Mouse (Mus musculus) large intestine, adult 2 months (tissue): ENCODE measurements around the gene Derl3. TPM values are rescaled to one million over a fixed set of nuclear protein-coding genes. Genes with fewer than 3 reads are reported as not detected.
"Not testable (repeated sequence)": the region's sequence is repeated elsewhere in the genome, so short reads cannot be mapped to it uniquely, and the experiment has no call there.

ENCODE experiments used
- DNase-seq: peaks from one replicate; pipeline ENCODE4 v3.0.0-alpha.2; 2012; ENCODE audit warnings: low read depth, low spot score
- WGBS: fragments of 180-500 bp; shearing (Covaris S2); methylation state at CpG from one replicate; pipeline ENCODE4 v1.1.7; 2018; 5-methylcytosine and 5-hydroxymethylcytosine counted together
- polyA plus RNA-seq: library from polyadenylated mRNA; depleted of rRNA; stranded (reverse); fragments of >200 nt; gene quantifications from 2 replicates; pipeline ENCODE4 v1.2.3, GENCODE M21; 2012

Gene Derl3
- polyA plus RNA-seq, 1 experiment = 39.2 TPM

GRCm38 (mm10) chr10:75872025-75872914 is 20.9 kb upstream of the Derl3 start:
- no peak for DNase-seq
- 55% methylated on average over 10 of the region's 10 CpGs for WGBS

- DNase-seq = no peak
These were observed 20.2 kb upstream of the Derl3 start for GRCm38 (mm10) chr10:75872915-75873542.

DNA sequence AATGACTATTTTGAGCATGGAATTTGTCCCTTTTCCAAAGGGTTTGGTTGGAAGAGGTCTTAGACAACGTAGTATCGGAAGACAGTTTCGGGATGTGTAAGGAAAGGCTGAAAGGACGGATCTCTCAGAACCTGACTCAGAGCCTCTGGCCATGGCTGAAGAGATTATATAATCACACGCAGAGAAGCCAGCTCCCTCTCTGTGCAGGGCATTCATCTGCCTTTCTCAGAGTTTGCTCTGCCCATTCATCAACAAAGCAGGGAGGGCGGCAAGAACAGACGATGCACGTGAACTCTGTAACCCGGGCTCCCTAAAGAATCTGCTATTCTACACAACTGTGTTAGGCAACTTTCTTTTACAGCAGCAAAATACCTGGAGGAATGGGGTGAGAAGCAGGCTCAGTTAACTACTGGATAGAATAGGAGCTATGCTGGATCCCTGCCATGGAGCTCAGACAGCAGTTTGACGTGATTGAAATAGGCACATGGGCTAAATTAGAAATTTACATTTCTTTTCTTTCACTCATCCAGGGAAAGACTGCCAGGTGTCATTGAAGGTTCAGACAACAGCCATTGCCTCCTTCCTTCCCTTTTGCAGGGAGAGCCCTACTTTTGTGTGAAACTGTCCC is 19.6 kb upstream of the Derl3 start:
- DNase-seq = no peak
- 43% methylated on average over 10 of the region's 10 CpGs for WGBS

More at GRCm38 (mm10) chr10:75872915-75873542, 20.2 kb upstream of the Derl3 start:
- 13% methylated on average over 11 of the region's 11 CpGs for WGBS

- WGBS = 61% methylated on average over 3 of the region's 3 CpGs
- no peak for DNase-seq
These were observed 14.4 kb upstream of the Derl3 start for GRCm38 (mm10) chr10:75878836-75879235.

DNA sequence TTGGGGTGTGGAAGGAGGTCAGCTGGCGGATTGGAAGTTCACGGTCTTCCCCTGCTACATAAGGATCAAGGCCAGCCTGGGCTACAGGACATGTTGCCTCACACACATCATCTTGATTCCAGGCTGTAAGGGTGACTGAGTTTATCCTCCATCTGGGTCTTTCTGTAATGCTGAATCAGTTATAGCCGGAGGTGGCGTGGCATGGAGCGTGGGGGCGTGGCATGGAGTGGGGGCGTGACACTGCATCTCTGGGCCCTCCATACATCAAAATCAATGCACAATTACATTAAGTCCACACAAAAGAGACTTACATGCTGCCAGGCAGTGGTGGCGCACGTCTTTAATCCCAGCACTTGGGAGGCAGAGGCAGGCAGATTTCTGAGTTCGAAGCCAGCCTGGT is 12.9 kb upstream of the Derl3 start:
- DNase-seq = no peak

DNA sequence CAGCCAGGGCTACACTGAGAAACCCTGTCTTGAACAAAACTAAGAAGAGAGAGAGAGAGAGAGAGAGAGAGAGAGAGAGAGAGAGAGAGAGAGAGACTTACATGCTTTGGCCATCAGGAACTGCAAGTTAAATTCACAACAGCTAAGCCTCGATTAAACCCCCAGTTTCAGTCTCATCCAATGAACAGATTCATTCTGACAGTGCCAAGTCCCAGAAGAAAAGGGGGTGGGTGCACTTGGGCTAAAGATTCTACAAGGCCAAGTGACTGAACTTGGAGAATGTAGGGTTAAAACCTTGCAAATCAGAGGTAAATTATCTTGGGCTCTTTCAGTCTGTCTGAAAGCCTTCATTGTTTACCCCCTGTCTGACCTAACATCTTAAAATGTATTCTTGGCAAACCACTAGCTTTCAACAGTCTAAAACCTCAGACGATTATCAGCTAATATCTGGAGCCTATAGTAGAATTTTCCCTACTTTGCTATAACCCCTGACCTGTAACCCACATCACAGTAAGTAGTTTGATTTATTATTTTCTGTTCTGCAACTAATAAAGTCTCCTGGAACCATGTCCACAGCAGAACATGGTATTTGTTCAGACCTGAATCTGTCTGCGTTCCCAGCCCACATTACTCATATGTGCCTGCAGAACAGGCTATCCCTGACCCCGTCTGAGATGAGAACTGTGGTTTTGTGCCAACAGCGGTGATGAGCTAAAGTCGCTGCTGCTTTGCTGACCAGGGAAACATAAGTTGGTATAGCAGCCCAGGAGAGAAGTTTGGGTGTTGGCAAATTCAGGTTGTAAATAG is 12.2 kb upstream of the Derl3 start:
- DNase-seq = no peak
- 22% methylated on average over 6 of the region's 6 CpGs for WGBS

More for the DNA sequence above, 12.9 kb upstream of the Derl3 start:
- 92% methylated on average over 10 of the region's 10 CpGs for WGBS

DNA sequence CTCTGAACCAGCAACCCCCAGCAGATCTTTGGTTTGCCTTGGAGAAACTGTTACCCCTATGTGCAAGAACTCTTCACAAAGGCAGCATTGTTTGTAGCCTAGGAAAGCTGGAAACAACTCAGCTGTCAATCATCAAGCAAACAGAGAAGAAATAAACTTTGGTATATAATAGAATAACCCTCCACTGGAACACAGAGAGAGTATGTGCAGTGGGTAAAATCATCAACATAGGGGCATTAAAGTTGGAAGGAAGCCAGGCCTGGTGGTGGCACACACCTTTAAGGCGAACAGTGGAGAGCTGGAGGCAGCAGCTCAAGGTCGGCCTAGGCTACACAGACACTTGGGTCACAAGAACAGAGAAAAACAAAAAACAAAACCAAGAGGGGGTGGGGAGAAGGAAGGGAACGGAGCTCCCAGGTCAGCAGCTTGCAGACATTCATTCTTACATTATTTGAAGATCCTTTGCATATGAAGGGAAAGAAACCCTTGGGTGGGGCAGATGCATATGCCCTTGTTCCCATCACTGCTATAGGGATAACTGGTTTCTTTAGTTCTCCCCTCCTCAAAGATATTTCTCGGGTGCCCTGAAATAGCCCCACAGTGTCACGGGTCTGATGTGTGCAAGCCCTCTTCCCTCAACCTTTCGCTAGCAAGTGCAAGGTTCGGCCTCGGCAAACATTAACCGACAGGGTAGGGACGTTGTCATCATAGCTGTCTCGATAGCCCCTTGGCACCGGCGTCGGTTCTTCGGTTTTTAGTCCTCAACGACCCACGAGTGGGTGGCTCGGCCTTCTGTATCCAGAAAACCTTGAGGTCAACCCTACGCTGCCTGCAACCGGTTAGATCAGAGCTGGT is 11.4 kb upstream of the Derl3 start:
- WGBS = 20% methylated on average over 20 of the region's 20 CpGs
- DNase-seq = no peak

GRCm38 (mm10) chr10:75882433-75883231 is 10.6 kb upstream of the Derl3 start:
- WGBS = 17% methylated on average over 15 of the region's 15 CpGs

DNA sequence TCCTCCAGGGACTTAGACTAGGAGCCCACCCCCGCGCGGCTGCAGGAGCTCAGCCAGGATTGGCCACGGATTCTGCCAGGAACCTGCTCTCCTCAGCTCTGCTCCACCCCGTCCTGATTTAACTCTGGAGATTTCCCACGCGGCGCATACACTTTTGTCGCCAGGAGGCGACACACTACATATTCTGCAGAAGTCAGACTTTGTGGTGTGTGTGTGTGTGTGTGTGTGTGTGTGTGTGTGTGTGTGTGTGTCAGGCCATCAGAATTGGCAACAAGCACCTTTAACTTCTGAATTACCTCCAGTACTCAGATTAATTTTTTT is 10.0 kb upstream of the Derl3 start:
- DNase-seq = peak; percentile 37
- WGBS = under 1% methylated on average over 10 of the region's 10 CpGs

More at GRCm38 (mm10) chr10:75882433-75883231, 10.6 kb upstream of the Derl3 start:
- DNase-seq = no peak

DNA sequence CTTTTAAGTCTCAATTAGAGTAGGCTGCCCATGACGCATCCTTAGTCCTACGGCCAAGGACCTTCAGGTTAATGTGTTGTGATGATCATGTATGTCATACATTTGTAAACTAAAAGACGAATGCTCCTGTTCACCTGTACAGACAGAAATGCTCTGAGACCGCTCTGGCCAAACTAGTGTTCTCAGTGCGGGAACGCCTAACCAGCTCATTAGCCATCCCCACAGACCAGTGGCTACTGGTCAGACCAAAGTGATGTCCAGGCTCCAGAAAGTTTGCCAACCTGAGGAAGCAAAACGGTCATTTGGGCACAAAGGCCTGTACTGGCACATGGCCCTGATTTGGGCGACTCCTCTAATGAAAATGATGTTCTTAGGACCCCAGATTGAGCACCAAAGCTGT is 8.5 kb upstream of the Derl3 start:
- no peak for DNase-seq
- 96% methylated on average over 8 of the region's 8 CpGs for WGBS

GRCm38 (mm10) chr10:75887504-75887903 is 5.7 kb upstream of the Derl3 start:
- DNase-seq = not testable (repeated sequence)
- WGBS = 72% methylated on average over 5 of the region's 5 CpGs

- no peak for DNase-seq
- 38% methylated on average over 8 of the region's 8 CpGs for WGBS
These were observed 3.6 kb upstream of the Derl3 start for GRCm38 (mm10) chr10:75889406-75890153.

DNA sequence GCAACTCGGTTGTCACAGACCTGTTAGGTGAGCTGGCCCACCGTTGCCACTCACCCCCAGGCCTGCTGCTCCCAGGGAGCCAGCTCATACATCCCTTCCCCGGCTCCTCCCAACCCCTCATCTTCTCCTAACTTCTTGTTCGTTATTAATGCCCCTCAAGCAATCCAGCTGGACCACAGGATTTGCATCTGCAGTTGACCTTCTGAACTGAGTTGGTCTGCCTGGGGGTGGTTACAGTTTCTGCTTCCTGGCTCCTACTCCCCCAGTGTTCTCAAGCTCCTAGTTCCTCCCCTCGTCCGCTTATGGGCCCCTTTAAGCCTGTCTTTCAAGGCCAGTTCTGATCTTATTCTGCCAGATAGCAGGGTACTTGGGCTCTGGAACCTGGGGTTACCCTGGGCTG is 1.4 kb downstream of the Derl3 start:
- no peak for DNase-seq
- WGBS = 78% methylated on average over 6 of the region's 6 CpGs

GRCm38 (mm10) chr10:75895730-75896129 is 2.5 kb downstream of the Derl3 start:
- no peak for DNase-seq
- 93% methylated on average over 5 of the region's 5 CpGs for WGBS

- 90% methylated on average over 1 of the region's 1 CpGs for WGBS
- DNase-seq = no peak
These were observed 3.0 kb downstream of the Derl3 start for GRCm38 (mm10) chr10:75896208-75896607.

DNA sequence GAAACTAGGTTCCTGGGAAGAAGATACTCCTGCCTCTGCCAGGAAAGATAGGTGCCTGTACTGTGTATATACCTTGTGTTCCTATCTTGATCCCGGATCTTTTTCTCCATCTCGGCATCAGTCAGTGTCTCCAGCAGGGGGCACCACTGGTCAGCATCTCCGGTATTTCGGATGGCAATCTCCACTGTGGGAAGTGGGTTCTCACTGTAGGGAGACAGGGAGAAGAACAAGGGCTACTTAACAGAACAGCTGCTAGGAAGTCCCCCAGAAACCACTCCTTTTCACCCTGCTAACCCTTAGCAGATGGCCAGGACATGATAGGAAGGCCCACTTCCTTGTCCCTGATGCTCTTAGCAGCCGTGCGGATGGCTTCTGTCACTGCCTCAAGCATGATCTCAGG is 4.2 kb downstream of the Derl3 start:
- DNase-seq = no peak
- 37% methylated on average over 6 of the region's 6 CpGs for WGBS

- no peak for DNase-seq
- 57% methylated on average over 6 of the region's 6 CpGs for WGBS
These were observed 4.9 kb downstream of the Derl3 start for GRCm38 (mm10) chr10:75898039-75898564.
